Mouse (Mus musculus): ENCODE results near the gene Clec12b. TPM values are rescaled to one million over a fixed set of nuclear protein-coding genes. Genes with fewer than 3 reads are reported as not detected.

Gene Clec12b
- polyA plus RNA-seq (2016; fragmentation: Nextera tagmentation; extraction: Ambion mirVana) = not detected in 2 replicates

GRCm38 (mm10) chr6:129385774-129386173 lies at the start of gene Clec12b:
Gene Clec12b, minus strand, starts transcription at chr6:129385874.
- no peak within 1 kb of the TSS for H3K27ac ChIP-seq
- H3K4me3 ChIP-seq = no peak within 1 kb of the TSS
- H3K27me3 ChIP-seq (ENCODE audit: insufficient read depth, poor library complexity, severe bottlenecking) = no peaks in the 10 kb centered on the region
- DNase-seq (ENCODE audit: low spot score) = no peak
- peaks cover 3% of the 10 kb centered on the region; the same call in 1 of the 2 replicates for H3K4me1 ChIP-seq (replicated peaks)
- 78% methylated on average over 2 of the region's 2 CpGs for WGBS
- H3K36me3 ChIP-seq = no peaks in the 10 kb centered on the region
- H3K9me3 ChIP-seq = no peaks in the 10 kb centered on the region

- DNase-seq (ENCODE audit: low spot score) = no peak
- H3K9me3 ChIP-seq = no peaks in the 10 kb centered on the region
- WGBS = 83% methylated on average over 5 of the region's 5 CpGs
- no peaks in the 10 kb centered on the region for H3K27me3 ChIP-seq (ENCODE audit: insufficient read depth, poor library complexity, severe bottlenecking)
- H3K36me3 ChIP-seq = no peaks in the 10 kb centered on the region
- H3K4me1 ChIP-seq (replicated peaks) = no peaks in the 10 kb centered on the region
- H3K4me3 ChIP-seq = no peak overlapping the region
- no peak overlapping the region for H3K27ac ChIP-seq
Observed at GRCm38 (mm10) chr6:129434239-129434638, 48.6 kb upstream of the Clec12b start.

GRCm38 (mm10) chr6:129427281-129427680 lies 41.6 kb upstream of the Clec12b start:
- no peak overlapping the region for H3K27ac ChIP-seq
- no peaks in the 10 kb centered on the region for H3K36me3 ChIP-seq
- no peaks in the 10 kb centered on the region for H3K9me3 ChIP-seq
- no peaks in the 10 kb centered on the region for H3K4me1 ChIP-seq (replicated peaks)
- no peak for DNase-seq (ENCODE audit: low spot score)
- 80% methylated on average over 4 of the region's 4 CpGs for WGBS
- H3K4me3 ChIP-seq = no peak overlapping the region
- no peaks in the 10 kb centered on the region for H3K27me3 ChIP-seq (ENCODE audit: insufficient read depth, poor library complexity, severe bottlenecking)

GRCm38 (mm10) chr6:129425812-129426211 lies 40.1 kb upstream of the Clec12b start:
- Histone ChIP-seq H3K9me3 (no peaks in the 10 kb centered on the region), H3K4me1 (replicated peaks) (no peaks in the 10 kb centered on the region), H3K27me3 (ENCODE audit: insufficient read depth, poor library complexity, severe bottlenecking) (no peaks in the 10 kb centered on the region), H3K4me3 (no peak overlapping the region), H3K36me3 (no peaks in the 10 kb centered on the region), H3K27ac (no peak overlapping the region)
- 47% methylated on average over 5 of the region's 5 CpGs for WGBS
- no peak for DNase-seq (ENCODE audit: low spot score)

GRCm38 (mm10) chr6:129425217-129425616 lies 39.5 kb upstream of the Clec12b start:
- no peak overlapping the region for H3K4me3 ChIP-seq
- no peak for DNase-seq (ENCODE audit: low spot score)
- H3K36me3 ChIP-seq = no peaks in the 10 kb centered on the region
- H3K27me3 ChIP-seq (ENCODE audit: insufficient read depth, poor library complexity, severe bottlenecking) = no peaks in the 10 kb centered on the region
- H3K27ac ChIP-seq = no peak overlapping the region
- no peaks in the 10 kb centered on the region for H3K9me3 ChIP-seq
- WGBS = 84% methylated on average over 5 of the region's 5 CpGs
- H3K4me1 ChIP-seq (replicated peaks) = no peaks in the 10 kb centered on the region

- no peak overlapping the region for H3K27ac ChIP-seq
- no peaks in the 10 kb centered on the region for H3K9me3 ChIP-seq
- no peak overlapping the region for H3K4me3 ChIP-seq
- DNase-seq (ENCODE audit: low spot score) = peak; percentile 73
- H3K27me3 ChIP-seq (ENCODE audit: insufficient read depth, poor library complexity, severe bottlenecking) = no peaks in the 10 kb centered on the region
- WGBS = 10% methylated on average over 1 of the region's 1 CpGs
- no peaks in the 10 kb centered on the region for H3K36me3 ChIP-seq
- H3K4me1 ChIP-seq (replicated peaks) = no peaks in the 10 kb centered on the region
Observed at GRCm38 (mm10) chr6:129423734-129424072, 38.0 kb upstream of the Clec12b start.

- no peak for DNase-seq (ENCODE audit: low spot score)
- Histone ChIP-seq H3K27ac (no peak overlapping the region), H3K36me3 (no peaks in the 10 kb centered on the region), H3K4me3 (no peak overlapping the region), H3K9me3 (no peaks in the 10 kb centered on the region), H3K27me3 (ENCODE audit: insufficient read depth, poor library complexity, severe bottlenecking) (no peaks in the 10 kb centered on the region), H3K4me1 (replicated peaks) (no peaks in the 10 kb centered on the region)
- WGBS = 76% methylated on average over 4 of the region's 4 CpGs
Observed at GRCm38 (mm10) chr6:129423040-129423733, 37.5 kb upstream of the Clec12b start.

GRCm38 (mm10) chr6:129422311-129422710 lies 36.6 kb upstream of the Clec12b start:
- Histone ChIP-seq H3K36me3 (no peaks in the 10 kb centered on the region), H3K27me3 (ENCODE audit: insufficient read depth, poor library complexity, severe bottlenecking) (no peaks in the 10 kb centered on the region), H3K9me3 (no peaks in the 10 kb centered on the region), H3K4me3 (no peak overlapping the region), H3K4me1 (replicated peaks) (no peaks in the 10 kb centered on the region), H3K27ac (no peak overlapping the region)
- DNase-seq (ENCODE audit: low spot score) = no peak
- WGBS = 92% methylated on average over 3 of the region's 3 CpGs

GRCm38 (mm10) chr6:129414177-129414576 lies 28.5 kb upstream of the Clec12b start:
- Histone ChIP-seq H3K27ac (no peak overlapping the region), H3K9me3 (no peaks in the 10 kb centered on the region), H3K4me1 (replicated peaks) (no peaks in the 10 kb centered on the region), H3K27me3 (ENCODE audit: insufficient read depth, poor library complexity, severe bottlenecking) (no peaks in the 10 kb centered on the region), H3K4me3 (no peak overlapping the region), H3K36me3 (no peaks in the 10 kb centered on the region)
- no peak for DNase-seq (ENCODE audit: low spot score)
- 88% methylated on average over 1 of the region's 1 CpGs for WGBS

GRCm38 (mm10) chr6:129408562-129408961 lies 22.9 kb upstream of the Clec12b start, which contains the start of gene Clec9a:
Gene Clec9a, plus strand, starts transcription at chr6:129408862.
- H3K36me3 ChIP-seq = no peaks in the 10 kb centered on the region
- H3K27me3 ChIP-seq (ENCODE audit: insufficient read depth, poor library complexity, severe bottlenecking) = no peaks in the 10 kb centered on the region
- no peaks in the 10 kb centered on the region for H3K9me3 ChIP-seq
- H3K4me3 ChIP-seq = no peak within 1 kb of the TSS
- no peaks in the 10 kb centered on the region for H3K4me1 ChIP-seq (replicated peaks)
- DNase-seq (ENCODE audit: low spot score) = no peak
- 83% methylated on average over 2 of the region's 2 CpGs for WGBS
- no peak within 1 kb of the TSS for H3K27ac ChIP-seq

GRCm38 (mm10) chr6:129407324-129407723 lies 21.6 kb upstream of the Clec12b start:
- Histone ChIP-seq H3K9me3 (no peaks in the 10 kb centered on the region), H3K4me3 (no peak overlapping the region)
- 56% methylated on average over 2 of the region's 2 CpGs for WGBS

GRCm38 (mm10) chr6:129405999-129406398 lies 20.3 kb upstream of the Clec12b start:
- H3K4me1 ChIP-seq (replicated peaks) = no peaks in the 10 kb centered on the region
- H3K27ac ChIP-seq = no peak overlapping the region
- no peaks in the 10 kb centered on the region for H3K36me3 ChIP-seq
- H3K9me3 ChIP-seq = no peaks in the 10 kb centered on the region
- H3K4me3 ChIP-seq = no peak overlapping the region
- DNase-seq (ENCODE audit: low spot score) = no peak
- H3K27me3 ChIP-seq (ENCODE audit: insufficient read depth, poor library complexity, severe bottlenecking) = no peaks in the 10 kb centered on the region

More at GRCm38 (mm10) chr6:129407324-129407723, 21.6 kb upstream of the Clec12b start:
- no peak for DNase-seq (ENCODE audit: low spot score)
- no peaks in the 10 kb centered on the region for H3K36me3 ChIP-seq
- H3K4me1 ChIP-seq (replicated peaks) = no peaks in the 10 kb centered on the region
- H3K27ac ChIP-seq = no peak overlapping the region
- no peaks in the 10 kb centered on the region for H3K27me3 ChIP-seq (ENCODE audit: insufficient read depth, poor library complexity, severe bottlenecking)

GRCm38 (mm10) chr6:129403391-129403790 lies 17.7 kb upstream of the Clec12b start:
- Histone ChIP-seq H3K36me3 (no peaks in the 10 kb centered on the region), H3K4me1 (replicated peaks) (no peaks in the 10 kb centered on the region), H3K9me3 (no peaks in the 10 kb centered on the region), H3K27ac (no peak overlapping the region), H3K27me3 (ENCODE audit: insufficient read depth, poor library complexity, severe bottlenecking) (no peaks in the 10 kb centered on the region), H3K4me3 (no peak overlapping the region)
- WGBS = 85% methylated on average over 6 of the region's 6 CpGs
- no peak for DNase-seq (ENCODE audit: low spot score)

GRCm38 (mm10) chr6:129402404-129402803 lies 16.7 kb upstream of the Clec12b start:
- no peaks in the 10 kb centered on the region for H3K9me3 ChIP-seq
- H3K4me3 ChIP-seq = no peak overlapping the region
- H3K4me1 ChIP-seq (replicated peaks) = no peaks in the 10 kb centered on the region
- no peak overlapping the region for H3K27ac ChIP-seq
- no peaks in the 10 kb centered on the region for H3K27me3 ChIP-seq (ENCODE audit: insufficient read depth, poor library complexity, severe bottlenecking)
- DNase-seq (ENCODE audit: low spot score) = no peak
- no peaks in the 10 kb centered on the region for H3K36me3 ChIP-seq
- 96% methylated on average over 2 of the region's 2 CpGs for WGBS

Measured in hindbrain, embryonic 10.5 days (tissue).